Mouse (Mus musculus): Measurements from ENCODE around the gene Eml6.
"Not testable (repeated sequence)": the region's sequence is repeated elsewhere in the genome, so short reads cannot be mapped to it uniquely, and the experiment has no call there.

Gene Eml6

DNA sequence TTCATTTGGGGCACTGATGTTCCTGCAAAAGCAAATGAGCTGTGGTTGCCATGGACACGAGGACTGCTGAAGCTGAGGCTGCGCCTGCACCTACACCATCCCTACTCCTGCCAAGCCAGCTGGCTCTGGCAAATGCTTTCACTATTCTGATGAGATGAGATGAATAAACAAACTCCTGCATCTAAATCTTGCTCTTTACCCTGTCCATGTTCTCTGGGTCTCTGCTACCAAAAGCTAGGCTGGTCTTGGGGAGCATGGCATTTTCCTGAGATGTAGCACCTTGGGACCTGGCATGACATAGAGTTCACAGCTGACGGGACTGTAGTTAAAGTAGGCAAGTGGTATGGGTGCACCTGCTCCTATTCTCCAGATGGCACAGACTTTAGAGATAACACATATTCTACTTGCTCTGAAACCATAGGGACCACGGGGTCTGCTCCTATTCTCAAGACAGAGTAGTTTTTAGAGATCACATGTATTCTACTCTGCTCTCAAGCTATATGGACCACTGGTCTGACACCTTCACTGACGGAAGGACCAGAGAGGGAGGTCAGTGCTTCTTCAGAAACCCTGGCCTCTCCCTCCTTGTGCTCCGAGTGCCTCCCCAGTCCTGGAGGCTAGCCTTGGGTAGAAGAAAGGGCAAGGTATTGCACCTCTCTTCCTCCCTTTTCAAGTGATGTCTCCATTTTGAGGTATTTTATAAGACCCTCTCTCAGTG lies 236.8 kb downstream of the Eml6 start:
- in situ Hi-C loops (cut with MboI, MseI), result no loop called here

GRCm38 (mm10) chr11:29788499-29788898 lies 237.3 kb downstream of the Eml6 start:
- in situ Hi-C loops (cut with MboI, MseI), result no loop called here

DNA sequence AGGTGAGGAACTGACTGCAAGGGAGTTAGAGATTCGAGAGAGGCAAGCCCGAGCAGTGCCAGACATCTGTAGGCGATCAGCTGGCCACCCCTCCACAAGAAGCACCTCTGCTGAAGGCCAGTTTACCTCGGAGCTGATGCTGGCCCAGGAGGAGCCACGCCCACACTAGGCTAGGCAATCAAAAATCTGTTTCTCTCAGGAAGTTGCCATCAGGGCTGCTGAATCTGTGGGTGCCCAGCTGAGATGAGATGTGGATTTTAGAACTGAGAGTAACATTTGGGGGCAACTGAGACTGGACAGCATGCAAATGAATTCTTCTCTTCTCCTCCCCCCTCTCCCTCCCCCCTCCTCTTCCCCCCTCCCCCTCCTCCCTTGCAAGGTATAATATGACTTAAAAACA lies 238.4 kb downstream of the Eml6 start:
- in situ Hi-C loops (cut with MboI, MseI), result no loop called here

GRCm38 (mm10) chr11:29786583-29787219 lies 239.1 kb downstream of the Eml6 start:
- in situ Hi-C loops (cut with MboI, MseI), result no loop called here

DNA sequence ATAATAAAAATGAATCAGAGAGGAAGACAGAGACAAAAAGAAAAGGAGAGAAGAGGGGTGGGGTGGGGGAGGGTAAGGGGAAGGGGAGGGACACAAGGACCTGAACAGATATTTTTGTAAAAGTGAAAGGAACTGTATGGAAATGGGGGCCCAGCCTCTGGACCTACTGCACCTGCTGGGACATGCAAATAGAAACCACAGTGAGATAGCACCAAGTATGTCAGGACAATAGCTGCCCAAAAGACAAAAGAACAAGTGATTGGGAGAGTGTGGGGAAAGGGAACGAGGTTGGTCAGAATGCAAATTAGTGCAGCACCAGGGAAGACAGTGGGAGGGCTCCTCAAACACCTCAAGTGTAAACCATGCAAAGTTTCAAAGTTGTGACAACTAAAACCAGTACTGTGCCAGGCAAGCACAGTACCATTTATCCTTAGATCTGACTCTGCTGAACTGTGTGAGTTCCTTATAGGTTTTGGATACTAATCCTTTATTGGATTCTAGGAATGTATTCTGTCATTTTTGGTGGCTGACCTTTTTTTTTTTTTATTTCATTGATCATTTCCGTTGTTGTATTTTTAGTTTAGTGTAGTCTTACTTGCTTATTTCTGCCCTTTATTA lies 246.3 kb downstream of the Eml6 start:
- in situ Hi-C loops (cut with MboI, MseI), result no loop called here

DNA sequence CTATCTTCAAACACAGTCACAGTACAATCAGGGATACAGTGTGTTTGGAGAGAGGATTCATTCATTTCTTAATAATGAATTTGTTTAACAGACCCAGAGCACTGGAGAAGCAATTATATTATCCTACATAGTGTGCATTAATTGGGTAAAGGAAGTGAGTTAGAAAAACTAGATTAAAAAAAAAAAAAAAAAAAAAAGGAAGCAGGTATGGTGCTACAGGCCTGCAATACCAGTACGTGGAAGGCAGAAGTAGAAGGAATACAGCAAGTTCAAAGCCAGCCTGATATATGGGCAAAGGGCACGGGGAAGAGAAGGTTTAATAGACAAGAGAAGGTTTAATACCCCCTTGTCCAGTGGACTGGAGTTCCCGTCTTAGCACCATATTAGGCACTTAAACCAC lies 246.9 kb downstream of the Eml6 start:
- in situ Hi-C loops (cut with MboI, MseI), result no loop called here

- in situ Hi-C loops (cut with MboI, MseI), result no loop called here
These were observed 247.9 kb downstream of the Eml6 start for GRCm38 (mm10) chr11:29777964-29778363.

DNA sequence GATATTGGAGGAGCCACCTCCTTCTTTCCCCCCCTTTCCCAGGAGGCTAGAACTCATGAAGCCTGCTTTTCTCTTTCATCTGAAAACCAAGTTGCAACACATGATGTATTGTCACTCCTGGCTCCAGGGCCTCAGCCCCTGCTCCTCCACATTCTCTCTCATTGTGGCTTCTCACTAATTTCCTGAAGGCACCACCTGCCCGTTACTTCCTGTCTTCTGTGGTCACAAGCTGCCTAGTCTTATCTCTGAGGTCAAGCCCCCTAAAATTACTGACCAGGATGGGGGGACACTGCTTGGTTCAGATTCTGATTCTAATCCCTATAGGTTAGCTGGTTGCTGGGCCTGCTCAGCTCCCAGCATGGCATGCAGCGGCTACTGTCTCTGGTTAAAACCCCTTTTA lies 251.1 kb downstream of the Eml6 start:
- in situ Hi-C loops (cut with MboI, MseI), result no loop called here

- in situ Hi-C loops (cut with MboI, MseI), result no loop called here
These were observed 251.5 kb downstream of the Eml6 start for GRCm38 (mm10) chr11:29774296-29774695.

GRCm38 (mm10) chr11:29772279-29772678 lies 253.6 kb downstream of the Eml6 start:
- in situ Hi-C loops (cut with MboI, MseI), result no loop called here

GRCm38 (mm10) chr11:29770666-29771400 lies 255.0 kb downstream of the Eml6 start:
- in situ Hi-C loops (cut with MboI, MseI), result no loop called here

DNA sequence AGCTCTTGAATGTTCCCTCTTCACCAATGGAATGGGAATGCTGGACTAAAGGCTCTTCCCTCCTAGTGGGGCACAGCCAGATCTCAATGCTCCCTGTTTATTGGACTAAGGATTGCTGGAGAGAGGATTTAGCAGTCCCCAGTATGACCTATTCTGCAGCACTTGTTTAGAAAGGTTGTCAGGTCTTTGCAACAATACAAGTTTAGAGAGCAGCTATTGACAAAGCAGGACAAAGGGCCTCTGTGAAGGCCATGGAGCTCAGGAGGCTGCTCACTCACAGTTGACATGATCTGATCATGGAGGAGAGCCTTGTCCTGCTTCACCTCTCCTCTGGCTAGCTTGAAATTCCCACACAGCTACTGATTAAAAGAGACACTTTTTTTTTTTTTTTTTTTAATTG lies 257.3 kb downstream of the Eml6 start:
- in situ Hi-C loops (cut with MboI, MseI), result no loop called here

GRCm38 (mm10) chr11:29766313-29766982 lies 259.4 kb downstream of the Eml6 start:
- in situ Hi-C loops (cut with MboI, MseI), result no loop called here

DNA sequence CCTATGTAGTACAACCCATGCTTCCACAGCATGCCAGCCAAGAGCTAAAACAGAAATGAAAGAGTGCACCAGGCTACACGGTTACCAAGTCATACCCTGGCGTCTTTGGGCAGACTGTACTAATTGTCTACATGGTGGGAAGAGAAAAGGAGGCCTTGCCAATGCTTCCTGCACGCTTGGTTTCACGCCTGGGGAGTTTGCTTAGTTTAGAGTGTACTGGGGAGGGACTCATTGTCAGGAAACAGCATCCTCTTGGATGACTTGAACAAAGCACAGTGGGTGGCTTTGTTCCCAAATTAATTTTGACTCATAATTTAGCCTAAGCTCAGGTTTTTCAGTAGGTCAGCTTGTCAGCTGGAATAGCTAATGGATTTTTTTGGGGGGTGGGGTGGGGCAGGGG lies 260.8 kb downstream of the Eml6 start:
- in situ Hi-C loops (cut with MboI, MseI), result no loop called here

DNA sequence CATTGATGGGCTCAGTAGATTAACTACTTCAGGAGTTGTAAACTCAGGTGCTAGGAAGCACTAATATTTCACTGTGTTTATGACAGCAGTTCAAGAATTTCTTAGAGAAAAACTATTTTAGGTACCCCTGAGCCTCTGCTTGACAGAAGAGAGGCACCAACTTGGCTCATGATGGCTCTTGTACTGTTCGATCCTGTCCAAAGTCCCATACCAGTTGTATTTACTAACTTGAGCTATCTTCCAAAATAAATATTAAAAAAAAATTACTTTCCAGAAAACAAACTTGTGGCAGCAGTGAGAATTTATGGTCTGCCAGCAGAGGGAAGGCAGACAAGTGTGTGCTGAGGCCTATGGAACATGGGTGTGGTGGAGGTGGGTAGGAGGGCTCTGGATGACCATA lies 263.1 kb downstream of the Eml6 start:
- in situ Hi-C loops (cut with MboI, MseI), result no loop called here

DNA sequence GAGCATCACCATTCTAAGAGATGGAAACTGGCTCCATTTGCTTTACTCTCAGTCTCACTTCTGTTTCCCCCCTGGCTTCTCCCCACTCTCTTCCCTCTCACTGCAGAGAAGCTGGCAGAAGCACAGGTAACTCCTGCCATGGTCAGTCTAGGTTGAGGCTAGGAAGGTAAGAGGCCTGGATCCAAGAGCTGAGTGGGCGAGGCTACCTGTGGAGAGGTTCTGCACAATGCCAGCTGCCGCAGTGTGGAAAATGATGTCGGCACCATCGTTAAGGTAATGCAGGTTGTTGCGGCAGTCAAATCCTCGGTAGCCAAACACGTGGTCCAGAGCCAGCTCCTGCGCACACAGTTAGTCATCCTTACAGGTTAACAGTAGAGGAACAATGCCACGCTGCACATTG lies 264.4 kb downstream of the Eml6 start:
- in situ Hi-C loops (cut with MboI, MseI), result no loop called here

DNA sequence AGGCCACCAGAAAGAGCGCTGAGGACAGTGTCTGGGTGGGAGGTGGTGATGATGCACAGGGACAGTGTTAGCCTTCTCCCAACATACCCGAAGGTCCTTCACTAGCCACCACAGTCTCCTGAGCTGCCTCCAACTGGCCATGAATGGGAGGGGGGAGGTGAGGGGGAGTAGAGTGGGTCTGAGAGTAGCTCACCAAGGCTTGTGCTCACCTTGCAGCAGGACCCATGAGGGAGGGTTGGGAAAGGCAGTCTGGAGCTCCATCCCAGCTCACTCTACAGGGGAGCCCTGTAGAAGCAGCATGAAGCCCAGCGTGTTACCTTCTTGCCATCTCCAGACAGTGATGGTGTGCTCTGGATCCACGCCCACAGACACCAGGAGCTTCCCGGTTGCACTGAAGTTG lies 267.2 kb downstream of the Eml6 start:
- in situ Hi-C loops (cut with MboI, MseI), result no loop called here

DNA sequence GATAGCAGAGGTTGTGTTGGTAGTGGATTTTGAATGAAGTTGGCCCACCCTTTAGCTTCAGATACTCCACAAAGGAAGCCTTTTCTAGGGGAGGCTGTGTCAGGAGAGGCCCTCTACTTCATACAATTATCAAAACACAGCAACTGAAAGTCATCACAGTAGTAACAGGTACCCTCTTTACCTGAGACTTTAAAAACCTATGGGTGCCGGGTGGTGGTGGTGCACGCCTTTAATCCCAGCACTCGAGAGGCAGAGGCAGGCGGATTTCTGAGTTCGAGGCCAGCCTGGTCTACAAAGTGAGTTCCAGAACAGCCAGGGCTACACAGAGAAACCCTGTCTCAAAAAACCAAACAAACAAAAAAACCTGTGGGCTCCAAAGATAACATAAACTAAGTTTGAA lies 269.8 kb downstream of the Eml6 start:
- in situ Hi-C loops (cut with MboI, MseI), result not testable (repeated sequence)

DNA sequence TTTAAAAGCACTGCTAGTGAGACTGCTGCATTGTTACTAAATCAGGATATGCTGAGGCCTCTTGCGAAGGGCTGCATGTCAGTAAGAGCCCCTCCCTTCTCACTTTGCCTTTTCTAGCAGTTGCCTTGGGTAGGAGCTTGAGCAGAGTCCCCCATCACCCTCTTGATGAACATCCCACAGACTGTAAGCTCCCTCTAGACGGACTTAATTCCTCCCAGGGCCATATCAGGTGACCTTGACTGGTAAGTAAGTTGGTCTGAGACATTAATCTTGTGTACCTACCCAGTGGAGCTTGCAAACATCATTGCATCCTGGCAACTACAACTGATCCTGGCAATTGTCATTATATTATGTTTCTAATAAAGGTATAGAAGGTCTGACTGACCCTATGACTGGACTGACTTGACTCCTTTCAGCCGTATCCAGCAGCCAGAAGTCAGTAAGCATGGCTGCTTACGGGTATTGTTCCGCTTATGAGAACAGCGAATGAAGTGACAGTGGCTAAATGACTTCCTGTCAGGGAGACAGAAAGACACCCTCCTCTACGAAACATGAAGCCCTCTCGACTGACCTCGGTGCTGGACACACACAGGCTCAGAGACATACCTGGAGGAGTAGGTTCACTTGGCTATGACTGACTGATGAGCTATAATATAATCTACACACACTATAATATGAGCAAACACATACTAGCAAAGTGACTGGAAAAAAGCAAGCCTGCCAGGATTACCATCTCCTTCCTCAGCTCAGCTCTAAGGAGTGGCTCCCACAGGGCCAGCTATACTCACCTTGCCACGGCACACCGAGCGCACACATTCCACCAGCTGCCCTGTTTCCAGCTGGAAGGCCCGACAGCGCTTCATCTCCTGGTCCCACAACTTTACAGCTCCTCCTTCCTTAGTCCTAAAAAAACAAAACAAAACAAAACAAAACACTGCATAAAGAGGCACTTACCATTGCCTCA lies 273.9 kb downstream of the Eml6 start:
- in situ Hi-C loops (cut with MboI, MseI), result no loop called here

DNA sequence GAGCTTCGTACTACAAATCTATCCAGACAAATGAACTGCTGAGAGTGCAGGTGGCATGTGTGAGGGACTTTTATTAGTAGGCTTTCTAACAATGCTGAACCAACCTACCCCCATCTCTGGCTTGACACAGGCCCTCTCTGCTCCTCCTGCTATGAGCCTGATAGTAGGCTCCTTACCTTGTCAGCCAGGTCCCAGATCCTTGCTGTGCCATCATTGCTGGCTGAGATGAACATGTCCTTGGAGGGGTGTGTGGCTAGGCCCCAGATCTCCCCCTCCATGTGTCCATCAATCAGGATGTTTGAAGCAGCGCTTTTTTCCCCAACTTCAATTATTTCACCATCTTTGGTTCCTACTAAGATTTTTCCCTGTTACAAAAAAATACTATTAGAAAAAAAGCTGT lies 274.8 kb downstream of the Eml6 start:
- in situ Hi-C loops (cut with MboI, MseI), result no loop called here

GRCm38 (mm10) chr11:29749468-29749829 lies 276.4 kb downstream of the Eml6 start:
- in situ Hi-C loops (cut with MboI, MseI), result no loop called here

All from regulatory T cell (primary cell).